Mouse (Mus musculus): ENCODE measurements around the gene Unc93b1.

Gene Unc93b1

DNA sequence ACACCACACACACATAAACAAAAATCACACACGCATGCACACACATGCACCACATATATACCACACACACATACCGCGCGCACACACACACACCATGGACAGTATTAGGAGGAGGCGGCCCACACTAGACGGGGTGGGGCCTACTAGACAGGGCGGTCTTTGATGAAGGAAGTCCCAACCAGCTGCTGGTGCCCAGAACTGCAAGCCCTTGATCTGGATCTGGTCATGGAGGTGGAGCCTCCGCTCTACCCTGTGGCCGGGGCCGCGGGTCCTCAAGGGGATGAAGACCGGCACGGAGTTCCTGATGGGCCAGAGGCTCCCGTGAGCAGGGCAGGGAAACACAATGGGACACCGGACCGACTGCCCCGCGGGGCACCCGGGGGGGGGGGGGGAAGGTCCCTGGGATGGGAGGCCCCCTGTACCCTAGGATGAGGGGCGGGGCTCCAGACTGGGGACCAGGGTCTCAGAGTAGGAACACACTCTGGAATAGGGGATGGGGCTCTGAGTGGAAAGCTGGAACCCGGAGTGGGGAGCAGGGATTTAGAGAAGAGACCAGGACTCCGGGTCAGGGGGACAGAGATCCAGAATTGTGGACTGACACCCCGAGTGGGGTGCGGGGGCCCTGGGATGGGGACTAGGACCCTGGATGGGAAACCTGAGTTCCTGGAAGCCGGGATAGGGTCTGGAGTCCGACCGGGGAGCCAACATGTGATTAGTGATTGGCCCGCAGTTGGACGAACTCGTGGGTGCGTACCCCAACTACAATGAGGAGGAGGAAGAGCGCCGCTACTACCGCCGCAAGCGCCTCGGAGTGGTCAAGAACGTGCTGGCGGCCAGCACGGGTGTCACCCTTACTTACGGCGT lies at the start of gene Unc93b1:
Unc93b1 (plus strand) TSS at position 155 of the 864 bp plus-strand sequence.
- peak in 1 of 2 experiments; percentile 52 for DNase-seq

GRCm38 (mm10) chr19:3889096-3889495 lies 45.9 kb upstream of the Unc93b1 start:
- DNase-seq = no peak

DNA sequence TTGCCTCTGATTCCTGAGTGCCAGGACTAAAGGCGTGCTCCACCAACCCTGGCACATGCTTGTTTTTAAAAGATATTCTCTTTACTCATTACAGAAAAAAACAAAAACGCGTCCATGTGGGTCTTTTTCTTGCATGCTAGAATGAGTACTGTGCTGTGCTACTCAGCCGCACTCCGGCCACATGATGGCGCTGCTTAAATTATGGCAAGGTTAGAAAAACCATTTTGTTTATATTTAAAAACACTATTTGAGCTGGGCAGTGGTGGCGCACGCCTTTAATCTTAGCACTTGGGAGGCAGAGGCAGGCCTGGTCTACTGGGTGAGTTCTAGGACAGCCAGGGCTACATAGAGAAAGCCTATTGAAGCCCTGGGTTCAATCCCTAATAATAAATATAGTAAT lies 44.8 kb upstream of the Unc93b1 start:
- no peak for DNase-seq

- no peak for DNase-seq
Observed at GRCm38 (mm10) chr19:3893545-3894116, 41.4 kb upstream of the Unc93b1 start.

DNA sequence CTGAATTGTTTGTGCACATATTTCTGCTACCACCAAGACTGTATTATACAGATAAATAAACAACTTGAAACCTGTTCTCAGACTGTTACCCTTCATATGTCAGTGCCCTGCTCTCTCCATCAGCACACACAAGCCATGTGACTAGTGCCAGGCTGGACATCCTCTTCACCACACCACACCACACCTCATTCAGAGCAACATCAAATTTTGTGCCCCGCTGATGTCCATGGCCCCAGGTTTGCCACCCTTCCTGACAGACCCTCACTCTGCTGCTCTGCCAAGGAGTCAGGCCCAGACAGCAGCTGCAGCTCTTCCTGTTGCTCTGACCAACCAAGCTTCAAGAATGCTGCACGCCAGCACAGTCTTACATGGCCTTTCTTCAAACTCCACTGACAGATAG lies 40.7 kb upstream of the Unc93b1 start:
- no peak for DNase-seq

DNA sequence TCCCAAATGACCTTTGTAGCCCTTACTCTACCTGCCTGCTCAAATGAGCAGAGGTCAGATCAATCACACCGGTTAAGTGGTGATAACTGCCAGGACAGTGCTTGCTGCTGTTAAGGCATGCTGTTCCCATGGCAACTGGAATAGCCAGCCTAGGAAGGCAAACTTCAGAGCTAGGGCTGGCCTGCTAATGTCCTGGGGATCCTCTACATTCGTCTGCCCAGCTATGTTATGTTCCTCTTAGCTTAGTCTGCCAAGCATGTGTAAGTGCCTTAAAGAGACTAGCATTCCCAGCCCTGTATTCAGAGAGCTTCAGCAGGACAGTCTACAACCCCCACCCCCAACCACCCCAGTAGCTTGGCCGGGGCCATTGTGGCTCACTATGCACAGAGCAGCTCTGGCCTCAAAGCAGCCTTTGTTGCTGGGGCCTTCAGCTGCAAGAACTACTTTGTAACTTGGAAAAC lies 39.8 kb upstream of the Unc93b1 start:
- DNase-seq = no peak

DNA sequence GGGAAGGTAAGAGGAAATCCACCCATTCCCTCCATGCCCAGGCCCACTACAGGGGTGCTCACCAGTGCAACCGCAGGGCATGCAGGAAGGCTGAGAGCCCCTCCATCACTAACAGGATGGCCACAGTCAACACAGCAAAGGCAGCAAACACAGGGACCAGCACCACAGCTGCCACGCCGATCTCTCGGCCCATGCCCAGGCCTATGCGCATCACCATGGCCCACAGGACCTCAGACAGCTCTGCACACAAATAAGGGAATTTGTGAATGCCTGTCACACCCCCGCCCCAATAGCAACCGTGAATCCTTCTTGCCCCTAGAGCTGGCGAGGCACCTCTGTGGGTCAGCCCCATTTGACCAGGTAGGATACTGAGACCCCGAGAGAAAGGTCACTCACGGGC lies 38.8 kb upstream of the Unc93b1 start:
- DNase-seq = no peak

GRCm38 (mm10) chr19:3897557-3897956 lies 37.4 kb upstream of the Unc93b1 start:
- DNase-seq = no peak

DNA sequence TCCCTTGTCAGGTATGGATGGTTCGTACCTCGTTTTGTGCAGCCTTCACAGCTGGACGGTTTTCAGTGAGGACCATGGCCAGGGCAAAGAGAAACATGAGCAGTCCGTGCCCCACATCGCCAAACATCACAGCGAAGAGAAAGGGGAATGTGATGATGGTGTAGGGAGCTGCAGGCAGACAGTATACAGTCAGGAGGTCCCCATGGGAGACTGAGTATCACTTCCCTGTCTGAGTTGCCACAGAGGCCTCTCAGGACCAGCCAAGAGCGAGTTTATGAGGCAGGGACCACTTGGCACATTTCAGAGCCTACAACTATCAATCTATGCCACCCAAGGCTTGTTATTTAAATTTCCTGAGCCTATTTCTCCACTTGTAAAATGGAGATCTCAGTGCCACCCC lies 36.0 kb upstream of the Unc93b1 start:
- DNase-seq = no peak

DNA sequence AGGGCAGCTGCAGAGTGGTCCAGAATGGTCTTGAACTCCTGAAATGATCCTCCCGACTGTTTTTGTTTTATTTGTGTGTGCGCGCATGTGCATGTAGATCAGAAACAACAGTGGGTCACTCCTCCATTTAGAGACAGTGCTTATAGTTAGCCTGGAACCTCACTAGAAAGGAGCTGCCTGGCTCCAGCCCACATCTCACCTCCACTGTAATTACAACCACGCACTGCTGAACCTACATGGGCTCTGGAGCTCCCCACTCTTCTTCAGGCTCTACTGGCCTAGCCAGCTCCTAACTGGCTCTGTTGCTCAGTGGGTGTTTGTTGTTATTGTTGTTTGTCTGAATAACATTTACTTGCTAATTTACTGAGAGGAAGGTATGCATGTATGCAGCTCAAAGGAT lies 35.4 kb upstream of the Unc93b1 start:
- no peak for DNase-seq

DNA sequence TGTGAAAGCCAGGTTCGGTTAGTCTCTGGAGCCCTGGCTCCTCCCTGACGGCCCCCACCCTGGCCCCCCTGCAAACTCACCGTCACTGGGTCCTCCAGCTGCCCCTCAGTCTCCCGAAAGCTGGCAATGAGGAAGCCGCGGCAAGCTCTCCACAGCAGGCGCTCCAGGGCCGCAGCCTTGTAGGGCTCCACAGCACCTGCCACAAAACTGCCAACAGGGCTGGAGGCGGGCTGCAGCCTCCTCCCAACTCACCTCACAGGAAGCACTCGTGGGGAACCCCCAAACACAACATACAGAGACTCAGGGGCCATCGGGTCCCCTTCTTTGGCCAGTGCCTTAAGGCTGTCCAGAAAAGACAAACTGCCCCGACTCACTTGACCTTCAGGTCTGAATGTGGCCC lies 32.0 kb upstream of the Unc93b1 start:
- DNase-seq = no peak

GRCm38 (mm10) chr19:3903648-3904362 lies 31.2 kb upstream of the Unc93b1 start:
- DNase-seq = no peak

DNA sequence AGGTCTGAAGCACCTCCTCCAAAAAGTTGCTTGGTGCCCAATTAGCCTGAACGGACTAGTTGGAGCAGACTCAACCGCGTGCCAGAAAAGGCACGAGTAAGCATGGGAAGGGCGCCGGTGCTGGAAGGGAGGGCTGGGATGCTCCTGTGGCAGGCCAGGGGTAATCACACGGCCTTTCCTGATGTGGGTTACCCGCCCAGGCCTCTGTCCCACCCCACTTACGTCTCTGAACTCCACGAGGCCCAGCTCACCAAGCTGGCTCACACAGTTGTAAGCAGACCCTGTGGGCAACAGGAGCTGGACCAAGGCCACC lies 30.7 kb upstream of the Unc93b1 start:
- DNase-seq = no peak

DNA sequence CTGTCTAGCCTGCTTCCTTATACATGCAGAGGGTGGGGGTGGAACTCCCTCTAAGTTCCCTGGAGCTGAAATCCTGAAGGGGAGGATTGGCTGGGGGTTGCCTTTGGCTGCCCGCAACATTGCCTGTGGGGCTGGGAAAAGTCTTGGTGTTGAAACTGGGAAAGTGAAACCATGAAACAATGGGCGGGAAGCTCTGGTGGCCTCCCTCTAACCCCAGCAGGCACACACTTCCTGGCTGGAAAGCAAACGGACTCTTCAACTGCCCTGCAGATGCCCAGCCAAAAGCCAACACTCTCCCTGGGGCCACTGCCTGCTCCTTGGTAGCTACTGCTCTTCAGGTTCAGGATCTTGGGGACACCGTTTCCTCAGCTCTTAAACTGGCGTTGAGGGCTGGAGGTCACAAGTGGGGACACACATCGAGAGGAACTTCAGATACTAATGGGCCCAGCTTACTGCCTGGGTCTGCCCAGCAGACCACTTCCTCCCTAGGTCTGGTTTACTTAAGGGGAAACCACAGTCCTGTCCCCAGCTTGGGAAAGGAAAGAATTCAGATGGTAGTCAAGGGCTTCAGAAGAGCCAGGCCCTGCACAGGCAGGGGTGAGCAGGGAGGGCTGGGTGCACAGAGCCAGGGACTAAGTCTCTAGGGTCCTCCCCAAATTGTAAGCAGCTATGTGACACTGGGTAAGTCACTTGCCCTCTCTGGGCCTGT lies 29.6 kb upstream of the Unc93b1 start:
- no peak for DNase-seq

- no peak for DNase-seq
Observed at GRCm38 (mm10) chr19:3906326-3906725, 28.7 kb upstream of the Unc93b1 start.

DNA sequence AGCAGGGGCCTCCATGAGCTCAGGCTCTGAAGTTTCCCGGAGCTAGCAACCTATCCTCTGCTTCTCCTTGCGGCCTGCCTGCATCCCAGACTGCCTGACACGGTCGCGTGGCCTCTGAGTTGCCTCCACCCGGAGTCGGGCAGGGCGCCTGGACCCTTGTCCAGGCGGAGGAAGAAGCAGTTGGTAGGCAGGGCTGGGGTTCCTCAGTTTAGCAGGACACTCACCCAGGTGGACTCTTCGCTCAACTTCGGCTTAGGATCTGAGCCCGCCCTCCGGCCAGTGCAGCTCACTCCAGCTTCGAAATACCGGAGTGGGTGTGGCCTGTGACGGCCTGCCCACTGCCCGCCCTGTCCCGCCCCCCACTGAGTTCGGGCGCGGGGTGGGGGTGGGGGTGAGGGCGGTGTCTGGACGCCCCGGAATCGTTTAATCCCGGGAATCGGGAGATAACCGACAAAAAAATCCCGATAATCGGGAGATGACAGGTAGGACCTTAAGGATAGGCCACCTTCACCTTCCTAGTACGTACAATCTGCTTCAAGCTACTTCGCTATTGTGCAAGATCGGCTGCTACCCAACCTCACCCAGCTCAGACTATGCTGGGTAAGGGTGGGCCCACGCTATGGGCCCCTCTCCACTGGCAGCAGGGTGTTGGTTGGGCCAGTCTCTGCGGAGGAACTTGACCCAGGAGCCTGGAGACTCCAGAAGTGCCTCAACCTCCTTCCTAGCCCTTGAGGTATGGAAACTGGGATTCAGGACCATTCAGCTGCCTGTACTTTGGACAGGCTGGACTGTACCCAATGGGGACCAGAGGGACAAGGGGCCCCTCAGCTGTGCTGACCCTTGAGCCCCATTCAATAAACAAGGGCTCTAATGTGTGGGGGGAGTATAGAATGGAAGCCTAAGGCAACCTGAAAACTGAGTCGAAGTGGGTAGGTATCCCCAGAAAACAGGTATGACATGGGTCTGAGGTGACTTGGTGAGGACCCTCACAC lies 27.9 kb upstream of the Unc93b1 start, which contains the start of gene Tcirg1:
Tcirg1 (minus strand) TSS at position 339 of the 992 bp plus-strand sequence.
- peak; percentile 63 to 73 for DNase-seq

DNA sequence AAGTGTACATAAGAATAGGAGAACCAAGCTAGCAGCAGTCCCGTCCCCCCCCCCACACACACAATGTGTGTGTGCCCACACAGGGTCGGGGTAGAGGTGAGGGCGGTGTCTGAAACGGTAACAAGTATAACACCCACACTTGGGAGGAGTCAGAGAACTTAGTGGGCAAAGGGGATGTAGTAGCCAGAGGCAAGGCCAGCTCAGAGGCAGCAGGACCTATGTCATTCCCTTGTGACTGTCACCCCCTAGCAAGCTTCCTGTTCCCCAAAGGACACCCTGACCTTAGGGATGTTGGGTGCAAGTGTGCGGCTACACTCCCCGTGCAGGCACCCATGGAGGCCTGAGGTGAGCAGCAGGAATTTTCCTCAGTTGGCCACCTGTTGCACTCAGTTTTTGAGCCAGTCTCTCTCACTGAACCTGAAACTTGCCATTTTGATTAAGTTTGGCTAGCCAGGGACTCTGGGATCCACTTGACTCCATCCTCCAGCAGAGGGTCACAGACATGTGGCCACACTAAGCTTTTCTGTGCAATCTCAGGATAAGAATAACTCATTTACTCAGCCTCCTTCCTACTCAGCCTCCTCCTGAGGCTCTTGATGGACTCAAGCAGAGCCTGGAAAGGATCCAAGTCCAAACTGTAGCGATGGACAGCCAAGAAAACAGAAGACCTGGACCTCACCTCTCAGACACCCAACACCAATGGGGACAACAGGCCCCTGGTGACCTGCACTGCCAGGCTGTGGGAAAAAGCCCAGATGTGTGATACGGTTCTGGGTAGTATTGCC lies 26.9 kb upstream of the Unc93b1 start:
- DNase-seq = no peak

DNA sequence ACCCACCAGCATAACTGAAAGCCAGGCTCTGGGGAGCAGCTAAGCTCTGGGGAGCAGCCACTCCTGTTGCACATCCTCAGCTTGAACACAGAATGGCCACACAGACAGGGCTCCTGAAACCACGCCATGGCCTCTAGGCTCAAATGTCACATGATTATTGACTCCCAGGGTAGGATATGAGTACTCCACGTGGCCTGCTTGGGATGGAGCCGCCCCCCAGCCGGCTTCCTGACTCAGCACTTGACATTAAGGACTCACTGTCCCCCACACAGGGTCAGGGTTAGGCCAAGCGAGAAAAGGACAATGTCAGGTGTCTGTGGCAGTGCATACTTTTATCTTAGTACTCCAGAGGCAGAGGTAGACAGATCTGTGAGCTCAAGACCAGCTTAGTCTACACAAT lies 24.8 kb upstream of the Unc93b1 start:
- no peak for DNase-seq

GRCm38 (mm10) chr19:3912337-3913204 lies 22.4 kb upstream of the Unc93b1 start, which contains the start of gene Ndufs8:
Gene Ndufs8, minus strand, starts transcription at chr19:3912774.
- peak; percentile 86 to 96 for DNase-seq

- DNase-seq = no peak
Observed at GRCm38 (mm10) chr19:3913692-3914091, 21.3 kb upstream of the Unc93b1 start.

Measured in thymus, adult 18-20 months (tissue).